Mouse (Mus musculus): Measurements from ENCODE around the gene Slc35f3.

Gene Slc35f3

DNA sequence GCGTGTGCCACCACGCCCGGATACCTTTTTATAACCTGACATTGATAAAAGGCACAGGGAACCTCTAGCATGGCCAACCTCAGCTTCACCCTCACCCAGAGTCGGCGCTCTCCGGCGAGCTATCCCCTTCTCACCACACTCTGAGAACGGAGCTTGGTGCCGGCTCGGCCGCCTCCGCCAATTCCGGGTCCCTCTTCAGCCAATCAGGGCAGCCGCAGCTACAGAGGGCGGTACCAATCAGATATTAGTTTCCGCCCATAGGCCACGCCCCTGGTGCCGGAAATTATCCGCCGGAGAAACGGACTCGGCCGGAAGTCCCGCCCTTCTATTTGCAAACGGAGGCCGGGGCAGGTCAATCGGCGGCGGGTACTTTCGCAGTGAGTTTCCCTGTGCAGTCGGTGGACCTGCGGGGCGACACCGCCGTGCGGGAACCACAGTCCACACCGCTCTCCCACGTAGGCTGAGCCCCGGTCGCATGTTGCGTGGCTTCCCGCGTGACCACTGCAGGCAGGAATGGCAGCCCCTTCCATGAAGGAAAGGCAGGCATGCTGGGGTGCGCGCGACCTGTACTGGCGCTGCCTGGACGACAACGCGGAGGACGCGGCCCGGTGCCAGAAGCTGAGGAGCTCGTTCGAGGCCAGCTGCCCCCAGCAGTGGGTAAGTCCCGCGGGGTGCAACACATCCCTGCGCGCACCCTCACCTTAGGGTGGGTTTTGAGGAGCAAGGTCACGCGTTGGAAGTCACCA, 124.0 kb downstream of the Slc35f3 start, which contains the start of gene Coa6:
Gene Coa6, plus strand, starts transcription at position 342 of the 746 bp plus-strand sequence.
- peak; percentile 99 for DNase-seq

- no peak for DNase-seq
These were observed 124.6 kb downstream of the Slc35f3 start for GRCm38 (mm10) chr8:126422920-126423300.

GRCm38 (mm10) chr8:126424163-126424562, 125.8 kb downstream of the Slc35f3 start:
- DNase-seq: no peak

DNA sequence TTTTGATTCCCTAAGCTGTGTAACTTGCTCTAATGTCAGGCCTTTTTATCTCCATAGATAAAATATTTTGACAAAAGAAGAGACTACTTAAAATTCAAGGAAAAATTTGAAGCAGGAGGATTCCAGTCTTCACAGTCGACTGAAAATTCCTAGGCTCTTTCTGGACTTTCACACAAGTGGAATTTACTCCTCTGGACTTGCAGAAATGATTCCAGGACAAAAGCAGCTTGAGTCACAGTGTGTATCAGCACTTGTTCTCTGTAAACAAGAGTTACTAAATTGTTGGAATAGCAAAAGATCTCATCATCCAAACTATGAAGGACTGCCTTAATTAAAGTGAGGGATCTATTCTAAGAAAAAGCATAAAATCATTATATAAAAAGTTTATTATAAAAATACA, 126.6 kb downstream of the Slc35f3 start:
- DNase-seq: no peak

DNA sequence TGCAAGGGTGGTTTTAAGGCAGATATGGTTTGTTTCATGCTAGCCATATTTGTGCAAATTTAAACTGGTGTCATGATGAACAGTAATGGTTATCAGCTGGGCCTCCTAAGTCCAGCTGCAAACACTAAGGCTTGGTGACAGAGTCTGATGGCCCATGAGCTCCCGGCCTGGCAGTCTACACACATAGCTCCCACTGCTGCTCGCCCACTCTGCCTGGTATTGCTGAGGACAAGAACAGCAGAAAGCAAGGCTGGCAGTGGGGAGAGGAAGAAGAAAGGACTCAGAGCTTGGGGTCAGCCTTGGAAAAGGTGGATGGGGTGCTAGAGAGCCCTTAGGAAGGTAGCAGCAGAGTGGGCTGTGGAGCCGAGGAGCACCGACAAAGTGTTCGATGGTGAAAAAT, 131.3 kb downstream of the Slc35f3 start:
- DNase-seq: no peak

DNA sequence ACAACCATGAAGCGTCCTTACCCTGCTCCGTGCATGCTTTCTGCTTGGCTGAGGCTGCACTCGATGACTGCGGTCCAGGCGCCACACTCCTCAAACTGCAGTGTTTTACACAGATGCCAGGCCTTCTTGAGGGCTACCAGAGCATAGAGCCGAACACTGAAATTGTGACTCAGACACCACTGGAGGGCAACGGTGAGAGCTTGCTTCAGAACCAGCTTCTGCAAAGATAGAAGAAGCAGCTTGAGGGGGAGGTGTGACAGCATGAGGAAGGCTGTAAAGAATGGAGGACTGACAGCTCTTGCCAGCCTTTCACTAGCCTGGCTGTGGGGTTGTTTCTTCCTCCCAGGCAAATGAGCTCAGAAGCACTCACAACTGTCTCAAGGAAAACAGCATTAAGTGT, 135.5 kb downstream of the Slc35f3 start:
- no peak for DNase-seq

- no peak for DNase-seq
These were observed 140.6 kb downstream of the Slc35f3 start for GRCm38 (mm10) chr8:126438937-126439336.
